Mouse (Mus musculus): ENCODE measurements at regions not wholly inside any gene's neighbourhood (a gene's known extent, or its start where the extent isn't known, plus 50 kb on each side); places are given as distances from the start of the nearest gene placed in this dataset.
"Not testable (repeated sequence)": the region's sequence is repeated elsewhere in the genome, so short reads cannot be mapped to it uniquely, and the experiment has no call there.

GRCm38 (mm10) chr4:84157911-84158647 lies 517.0 kb downstream of the Bnc2 start:
- DNase-seq (ENCODE audit: low spot score in 2 of 2) = no peak

GRCm38 (mm10) chr4:84163362-84163761 lies 511.7 kb downstream of the Bnc2 start:
- no peak for DNase-seq (ENCODE audit: low spot score in 2 of 2)

- DNase-seq (ENCODE audit: low spot score in 2 of 2) = no peak
Observed at GRCm38 (mm10) chr4:84165256-84165655, 509.8 kb downstream of the Bnc2 start.

GRCm38 (mm10) chr4:84172841-84173240 lies 502.2 kb downstream of the Bnc2 start:
- no peak for DNase-seq (ENCODE audit: low spot score in 2 of 2)

GRCm38 (mm10) chr4:84173441-84173840 lies 501.6 kb downstream of the Bnc2 start:
- no peak for DNase-seq (ENCODE audit: low spot score in 2 of 2)

- DNase-seq (ENCODE audit: low spot score in 2 of 2) = not testable (repeated sequence)
Observed at GRCm38 (mm10) chr4:84176457-84176856, 498.6 kb downstream of the Bnc2 start.

- no peak for DNase-seq (ENCODE audit: low spot score in 2 of 2)
Observed at GRCm38 (mm10) chr4:84177827-84178226, 497.2 kb downstream of the Bnc2 start.

GRCm38 (mm10) chr4:84184436-84184835 lies 490.6 kb downstream of the Bnc2 start:
- DNase-seq (ENCODE audit: low spot score in 2 of 2) = no peak

GRCm38 (mm10) chr4:84184844-84185243 lies 490.2 kb downstream of the Bnc2 start:
- DNase-seq (ENCODE audit: low spot score in 2 of 2) = no peak

GRCm38 (mm10) chr4:84189315-84189714 lies 485.8 kb downstream of the Bnc2 start:
- no peak for DNase-seq (ENCODE audit: low spot score in 2 of 2)

GRCm38 (mm10) chr4:84191303-84191702 lies 483.8 kb downstream of the Bnc2 start:
- DNase-seq (ENCODE audit: low spot score in 2 of 2) = no peak

- DNase-seq (ENCODE audit: low spot score in 2 of 2) = no peak
Observed at GRCm38 (mm10) chr4:84192301-84192700, 482.8 kb downstream of the Bnc2 start.

- DNase-seq (ENCODE audit: low spot score in 2 of 2) = no peak
Observed at GRCm38 (mm10) chr4:84196732-84197131, 478.3 kb downstream of the Bnc2 start.

- DNase-seq (ENCODE audit: low spot score in 2 of 2) = no peak
Observed at GRCm38 (mm10) chr4:84198176-84198575, 476.9 kb downstream of the Bnc2 start.

GRCm38 (mm10) chr4:84199181-84199656 lies 475.9 kb downstream of the Bnc2 start:
- peak; percentile 32 to 39 for DNase-seq (ENCODE audit: low spot score in 2 of 2)

- no peak for DNase-seq (ENCODE audit: low spot score in 2 of 2)
Observed at GRCm38 (mm10) chr4:84201001-84201400, 474.1 kb downstream of the Bnc2 start.

- no peak for DNase-seq (ENCODE audit: low spot score in 2 of 2)
Observed at GRCm38 (mm10) chr4:84202231-84202630, 472.8 kb downstream of the Bnc2 start.

GRCm38 (mm10) chr4:84203680-84204079 lies 471.4 kb downstream of the Bnc2 start:
- DNase-seq (ENCODE audit: low spot score in 2 of 2) = no peak

GRCm38 (mm10) chr4:84204777-84205176 lies 470.3 kb downstream of the Bnc2 start:
- DNase-seq (ENCODE audit: low spot score in 2 of 2) = no peak

- DNase-seq (ENCODE audit: low spot score in 2 of 2) = no peak
Observed at GRCm38 (mm10) chr4:84208175-84208574, 466.9 kb downstream of the Bnc2 start.

- DNase-seq (ENCODE audit: low spot score in 2 of 2) = no peak
Observed at GRCm38 (mm10) chr4:84209538-84209937, 465.5 kb downstream of the Bnc2 start.

GRCm38 (mm10) chr4:84211311-84211875 lies 463.7 kb downstream of the Bnc2 start:
- DNase-seq (ENCODE audit: low spot score in 2 of 2) = no peak

- no peak for DNase-seq (ENCODE audit: low spot score in 2 of 2)
Observed at GRCm38 (mm10) chr4:84212004-84212403, 463.1 kb downstream of the Bnc2 start.
